Mouse (Mus musculus) brain, embryonic 14.5 days (tissue): ENCODE data around the gene Cyp26a1.

ENCODE experiments used
- CTCF ChIP-seq: fragments of 200-500 bp; IDR thresholded peaks from 2 replicates; pipeline ENCODE4 v1.5.1; 2012; ENCODE audit warnings: inconsistent platforms, mild to moderate bottlenecking, moderate library complexity, borderline replicate concordance; ENCODE audit not compliant: insufficient read depth, insufficient read length; ENCODE audit errors: extremely low read depth
- POLR2A ChIP-seq: fragments of 200-500 bp; IDR thresholded peaks from 2 replicates; pipeline ENCODE4 v1.6.1; 2012; ENCODE audit warnings: mild to moderate bottlenecking, inconsistent platforms, borderline replicate concordance; ENCODE audit not compliant: poor library complexity, insufficient read depth, insufficient read length, severe bottlenecking; ENCODE audit errors: extremely low read depth

DNA sequence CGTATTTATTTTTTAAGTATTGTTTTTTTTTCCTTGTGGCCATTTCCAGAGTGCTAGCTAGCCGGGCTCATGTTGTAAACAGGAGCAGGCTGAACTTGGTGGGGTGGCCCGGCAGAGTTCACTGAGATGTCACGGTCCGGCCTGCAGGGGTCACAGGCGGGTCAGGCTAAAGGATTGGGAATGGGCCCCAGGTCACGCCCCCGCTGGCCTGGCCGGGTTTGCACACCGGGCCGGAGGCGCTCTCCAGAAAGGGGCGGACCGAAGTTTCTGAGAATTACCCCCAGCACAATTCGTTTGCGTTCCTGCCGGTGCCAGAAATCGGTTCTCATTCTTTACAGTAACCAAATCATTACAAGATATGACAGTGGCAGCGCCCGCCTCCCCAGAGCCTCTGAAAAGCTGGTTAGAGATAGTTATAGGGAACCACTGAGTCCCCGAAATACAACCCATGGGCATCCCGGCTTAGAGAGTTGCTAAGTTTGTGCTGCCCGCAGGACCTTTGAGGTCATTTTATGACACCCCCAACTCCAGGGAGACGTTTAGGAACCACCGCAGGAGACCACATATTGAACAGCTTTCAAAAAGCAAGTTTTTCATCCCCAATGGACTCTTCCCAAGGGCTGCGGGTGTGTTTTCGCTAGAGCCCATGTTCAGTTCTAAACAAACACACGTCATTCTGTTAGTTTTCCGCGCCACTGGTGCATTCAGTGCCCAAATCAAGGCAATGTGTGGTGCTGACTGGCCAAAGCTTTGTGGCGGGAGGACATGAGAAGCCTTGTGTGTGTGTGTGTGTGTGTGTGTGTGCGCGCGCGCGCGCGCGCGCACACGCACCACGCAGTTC lies 1.6 kb upstream of the Cyp26a1 start:
- TF ChIP-seq POLR2A = no peak
- no peak for TF ChIP-seq CTCF
